Mouse (Mus musculus) lung, embryonic 16.5 days (tissue): ENCODE data around the gene Cenpa. TPM values are rescaled to one million over a fixed set of nuclear protein-coding genes. Genes with fewer than 3 reads are reported as not detected.
A peak's percentile ranks its signal among the peaks of the same experiment; 100 is the strongest.

ENCODE experiments used
- ATAC-seq: fragments of 200-750 bp; cut with Nextera tagmentation; 2 replicates; pipeline ENCODE4 v1.8.0; 2017; ENCODE audit warnings: low read depth, mild to moderate bottlenecking, moderate library complexity
- H3K27ac ChIP-seq: fragments of 300-500 bp; sonication (generic); 2 replicates; pipeline ENCODE4 v1.5.1; 2014; ENCODE audit warnings: mild to moderate bottlenecking, control low read depth, low read length
- H3K27me3 ChIP-seq: fragments of 300-500 bp; sonication (generic); 2 replicates; pipeline ENCODE4 v1.6.1; 2014; ENCODE audit warnings: low read depth, low read length, mixed read lengths; ENCODE audit not compliant: control insufficient read depth, insufficient read depth
- H3K36me3 ChIP-seq: fragments of 300-500 bp; sonication (generic); 2 replicates; pipeline ENCODE4 v1.6.1; 2014; ENCODE audit warnings: low read length; ENCODE audit not compliant: control insufficient read depth, insufficient read depth
- H3K4me1 ChIP-seq: fragments of 300-500 bp; sonication (generic); replicated peaks from 2 replicates; pipeline ENCODE4 v1.6.1; 2014; ENCODE audit warnings: low read length, mixed read lengths; ENCODE audit not compliant: control insufficient read depth, insufficient read depth
- H3K4me2 ChIP-seq: fragments of 300-500 bp; sonication (generic); 2 replicates; pipeline ENCODE4 v1.6.1; 2014; ENCODE audit warnings: low read depth, low read length, control low read depth
- H3K4me3 ChIP-seq: fragments of 300-500 bp; sonication (generic); 2 replicates; pipeline ENCODE4 v1.5.1; 2014; ENCODE audit warnings: mild to moderate bottlenecking, low read length, control low read depth
- H3K9ac ChIP-seq: fragments of 300-500 bp; sonication (generic); 2 replicates; pipeline ENCODE4 v1.6.1; 2014; ENCODE audit warnings: low read length, control low read depth
- H3K9me3 ChIP-seq: fragments of 300-500 bp; sonication (generic); 2 replicates; pipeline ENCODE4 v1.6.1; 2016; ENCODE audit warnings: low read length; ENCODE audit not compliant: control insufficient read depth
- WGBS: fragments of 180-500 bp; shearing (Covaris S2); extraction: QIAGEN DNeasy Blood & Tissue Kit; methylation state at CpG from one replicate; pipeline ENCODE4 v1.1.7; 2014; 5-methylcytosine and 5-hydroxymethylcytosine counted together
- polyA plus RNA-seq: library from polyadenylated mRNA; unstranded; fragments of >200 nt; fragmentation: Nextera tagmentation; extraction: Ambion mirVana; gene quantifications from 2 replicates; pipeline ENCODE4 v1.2.1, GENCODE M21; 2015

Gene Cenpa
- polyA plus RNA-seq, 1 experiment from 2014 or later = 298 TPM

GRCm38 (mm10) chr5:30653246-30653645 lies 13.3 kb upstream of the Cenpa start:
- H3K9ac ChIP-seq = no peak overlapping the region
- no peak overlapping the region for H3K4me2 ChIP-seq
- no peaks in the 10 kb centered on the region for H3K27me3 ChIP-seq
- H3K4me1 ChIP-seq = peaks cover 7% of the 10 kb centered on the region; the same call in 1 of the 2 replicates
- H3K9me3 ChIP-seq = no peaks in the 10 kb centered on the region
- H3K4me3 ChIP-seq = no peak overlapping the region
- ATAC-seq = no peak
- H3K27ac ChIP-seq = no peak overlapping the region
- H3K36me3 ChIP-seq = peaks cover 17% of the 10 kb centered on the region; the same call in 1 of the 2 replicates
- WGBS = 69% methylated on average over 6 of the region's 6 CpGs

- no peak overlapping the region for H3K4me2 ChIP-seq
- H3K4me3 ChIP-seq = no peak overlapping the region
- H3K36me3 ChIP-seq = peaks cover 17% of the 10 kb centered on the region; the same call in 1 of the 2 replicates
- H3K27ac ChIP-seq = no peak overlapping the region
- H3K4me1 ChIP-seq = no peaks in the 10 kb centered on the region
- H3K27me3 ChIP-seq = no peaks in the 10 kb centered on the region
- H3K9me3 ChIP-seq = no peaks in the 10 kb centered on the region
- ATAC-seq = no peak
- WGBS = 73% methylated on average over 8 of the region's 8 CpGs
- no peak overlapping the region for H3K9ac ChIP-seq
Observed at GRCm38 (mm10) chr5:30655042-30655441, 11.5 kb upstream of the Cenpa start.

- Histone ChIP-seq H3K27ac (no peak overlapping the region), H3K36me3 (peaks cover 17% of the 10 kb centered on the region; the same call in 1 of the 2 replicates), H3K4me2 (no peak overlapping the region), H3K27me3 (no peaks in the 10 kb centered on the region), H3K9me3 (no peaks in the 10 kb centered on the region), H3K4me3 (no peak overlapping the region), H3K4me1 (no peaks in the 10 kb centered on the region), H3K9ac (no peak overlapping the region)
- 87% methylated on average over 6 of the region's 6 CpGs for WGBS
- no peak for ATAC-seq
Observed at GRCm38 (mm10) chr5:30655526-30656195, 10.9 kb upstream of the Cenpa start.

GRCm38 (mm10) chr5:30659042-30659441 lies 7.5 kb upstream of the Cenpa start:
- ATAC-seq = no peak
- H3K4me1 ChIP-seq = no peaks in the 10 kb centered on the region
- H3K4me2 ChIP-seq = no peak overlapping the region
- H3K9ac ChIP-seq = no peak overlapping the region
- no peak overlapping the region for H3K27ac ChIP-seq
- H3K36me3 ChIP-seq = peaks cover 14% of the 10 kb centered on the region; the same call in 1 of the 2 replicates
- peaks cover 2% of the 10 kb centered on the region; the same call in 1 of the 2 replicates for H3K9me3 ChIP-seq
- H3K27me3 ChIP-seq = no peaks in the 10 kb centered on the region
- 81% methylated on average over 4 of the region's 4 CpGs for WGBS
- no peak overlapping the region for H3K4me3 ChIP-seq

- no peak for ATAC-seq
- H3K9me3 ChIP-seq = peaks cover 2% of the 10 kb centered on the region; the same call in 1 of the 2 replicates
- no peaks in the 10 kb centered on the region for H3K4me1 ChIP-seq
- H3K4me2 ChIP-seq = no peak overlapping the region
- WGBS = 91% methylated on average over 1 of the region's 1 CpGs
- H3K27ac ChIP-seq = no peak overlapping the region
- H3K27me3 ChIP-seq = no peaks in the 10 kb centered on the region
- no peak overlapping the region for H3K9ac ChIP-seq
- peaks cover 11% of the 10 kb centered on the region; the same call in 1 of the 2 replicates for H3K36me3 ChIP-seq
- no peak overlapping the region for H3K4me3 ChIP-seq
Observed at GRCm38 (mm10) chr5:30660278-30660677, 6.3 kb upstream of the Cenpa start.

- Histone ChIP-seq H3K27me3 (no peaks in the 10 kb centered on the region), H3K27ac (no peak overlapping the region), H3K4me1 (peaks cover under 1% of the 10 kb centered on the region; the same call in 1 of the 2 replicates), H3K36me3 (peaks cover 5% of the 10 kb centered on the region; the same call in 1 of the 2 replicates), H3K4me2 (no peak overlapping the region), H3K9ac (no peak overlapping the region), H3K4me3 (no peak overlapping the region), H3K9me3 (peaks cover 2% of the 10 kb centered on the region; the same call in 1 of the 2 replicates)
- 88% methylated on average over 5 of the region's 5 CpGs for WGBS
- no peak for ATAC-seq
Observed at GRCm38 (mm10) chr5:30660813-30661212, 5.8 kb upstream of the Cenpa start.

GRCm38 (mm10) chr5:30665360-30665759 lies 1.2 kb upstream of the Cenpa start:
- 87% methylated on average over 9 of the region's 9 CpGs for WGBS
- no peak overlapping the region for H3K4me2 ChIP-seq
- peaks cover 4% of the 10 kb centered on the region; the same call in 1 of the 2 replicates for H3K36me3 ChIP-seq
- no peak overlapping the region for H3K4me3 ChIP-seq
- no peaks in the 10 kb centered on the region for H3K27me3 ChIP-seq
- H3K27ac ChIP-seq = no peak overlapping the region
- peaks cover 2% of the 10 kb centered on the region; the same call in 1 of the 2 replicates for H3K9me3 ChIP-seq
- H3K9ac ChIP-seq = no peak overlapping the region
- peaks cover 17% of the 10 kb centered on the region for H3K4me1 ChIP-seq
- no peak for ATAC-seq

GRCm38 (mm10) chr5:30665968-30666367 lies 609 bp upstream of the Cenpa start:
- Histone ChIP-seq H3K27ac (peak overlapping the region; percentile 85), H3K27me3 (no peaks in the 10 kb centered on the region), H3K4me3 (peak overlapping the region; percentile 98), H3K4me1 (peaks cover 17% of the 10 kb centered on the region), H3K36me3 (peaks cover 8% of the 10 kb centered on the region), H3K9ac (peak overlapping the region; percentile 65), H3K4me2 (peak overlapping the region; percentile 61), H3K9me3 (no peaks in the 10 kb centered on the region; the same call in 1 of the 2 replicates)
- 51% methylated on average over 6 of the region's 6 CpGs for WGBS
- ATAC-seq = no peak

- peaks cover 17% of the 10 kb centered on the region for H3K4me1 ChIP-seq
- H3K4me3 ChIP-seq = peak overlapping the region; percentile 98
- peak overlapping the region; percentile 86 for H3K27ac ChIP-seq
- peaks cover 17% of the 10 kb centered on the region for H3K36me3 ChIP-seq
- peak overlapping the region; percentile 91 for H3K9ac ChIP-seq
- no peak for ATAC-seq
- H3K9me3 ChIP-seq = no peaks in the 10 kb centered on the region
- WGBS = under 1% methylated on average over 13 of the region's 13 CpGs
- H3K4me2 ChIP-seq = peak overlapping the region; percentile 61
- H3K27me3 ChIP-seq = no peaks in the 10 kb centered on the region
Observed at GRCm38 (mm10) chr5:30667215-30667614, 638 bp downstream of the Cenpa start.
